Mouse (Mus musculus) forelimb bud, embryonic 11.5 days (tissue): ENCODE results near the gene Slc6a17.
A peak's percentile ranks its signal among the peaks of the same experiment; 100 is the strongest.

ENCODE experiments used
- DNase-seq: peaks from one replicate; pipeline ENCODE4 v3.0.0-alpha.2; 2012; ENCODE audit warnings: low read depth, low spot score

Slc6a17 gene

DNA sequence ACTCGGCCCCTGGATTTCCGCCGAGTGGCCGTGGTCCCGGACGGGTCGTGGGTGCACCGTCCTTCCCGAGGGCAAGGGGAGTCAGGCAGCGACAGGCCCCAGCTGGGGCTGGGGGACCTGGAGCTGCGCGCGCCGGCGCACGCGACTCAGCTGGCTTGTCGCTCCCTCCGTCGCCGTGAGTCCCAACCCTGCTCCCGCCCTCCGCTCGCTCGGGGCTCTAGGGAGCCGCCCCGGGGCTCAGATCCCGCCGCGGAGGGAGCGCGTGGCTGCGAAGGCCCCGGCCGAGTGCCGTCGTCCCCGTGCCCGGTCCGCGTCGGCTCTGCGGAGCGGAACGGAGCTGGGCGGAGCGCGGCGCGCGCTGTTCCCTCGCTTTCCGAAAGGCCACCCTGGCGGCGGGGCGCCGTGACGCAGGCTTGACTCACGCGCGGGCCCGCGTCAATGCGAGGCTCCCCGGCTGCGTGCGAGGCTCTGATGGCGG is at the start of gene Slc6a17:
Gene Slc6a17 (minus strand): TSS at position 388 of the 478 bp plus-strand sequence.
- DNase-seq, result peak; percentile 59

DNA sequence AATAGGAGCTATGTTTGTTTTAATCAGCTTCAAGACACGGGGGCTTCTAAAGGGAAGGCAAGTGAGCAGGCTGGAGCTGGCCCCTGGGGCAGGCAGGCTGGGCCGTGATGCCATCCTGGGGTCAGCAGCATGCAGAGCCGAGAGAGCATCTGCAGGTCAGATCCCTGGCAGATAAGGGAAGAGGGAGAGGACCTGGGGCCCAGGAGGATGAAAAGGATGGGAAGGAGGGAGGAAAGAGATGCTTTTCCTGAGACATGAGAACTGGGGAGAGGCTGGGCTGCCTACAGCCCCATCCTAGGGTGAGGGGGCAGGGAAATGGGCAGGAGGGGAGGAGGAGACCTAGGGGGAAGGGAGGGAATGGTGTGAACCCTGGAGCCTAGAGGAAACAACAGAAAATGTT is 47.5 kb upstream of the Slc6a17 start:
- DNase-seq, result no peak

DNA sequence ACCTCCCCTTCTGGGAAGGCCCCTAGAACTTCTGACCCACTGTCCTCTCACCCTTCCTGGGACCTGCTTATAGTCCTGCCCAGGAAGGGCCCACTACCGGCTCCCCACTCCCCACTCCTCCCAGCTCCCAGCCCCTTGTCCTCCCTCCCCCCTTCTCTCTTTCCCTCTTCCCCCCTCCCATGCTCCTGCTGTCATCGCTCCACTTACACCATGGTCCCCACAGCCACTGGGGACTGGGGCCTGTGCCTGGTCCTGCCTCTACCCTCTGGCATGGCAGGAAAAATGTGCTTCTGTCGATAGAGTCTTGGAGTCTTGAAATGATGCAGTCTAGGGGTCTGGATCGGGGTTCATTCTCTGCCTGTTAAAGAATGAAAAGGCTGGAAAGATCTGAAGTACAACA is 46.1 kb upstream of the Slc6a17 start:
- DNase-seq, result peak; percentile 67

DNA sequence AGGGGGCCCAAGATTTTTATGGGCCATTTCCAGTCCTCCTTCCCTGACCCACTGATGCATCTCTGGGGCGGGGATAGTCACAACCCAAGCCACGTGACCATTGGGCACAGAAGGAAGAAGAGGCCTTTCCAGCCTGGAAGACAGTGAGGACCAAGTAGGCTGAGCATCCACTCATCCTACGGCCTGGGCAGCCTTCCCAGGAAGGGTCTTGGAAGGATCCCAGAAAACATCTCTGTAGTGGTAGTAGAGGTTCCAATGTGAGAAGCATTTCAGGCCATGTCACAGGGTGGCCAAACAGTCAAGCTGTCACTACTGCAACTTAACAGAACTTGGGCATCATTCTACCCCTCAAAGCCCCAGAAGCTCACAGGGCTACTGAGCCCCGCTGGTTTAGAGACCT is 44.8 kb upstream of the Slc6a17 start:
- DNase-seq, result no peak

DNA sequence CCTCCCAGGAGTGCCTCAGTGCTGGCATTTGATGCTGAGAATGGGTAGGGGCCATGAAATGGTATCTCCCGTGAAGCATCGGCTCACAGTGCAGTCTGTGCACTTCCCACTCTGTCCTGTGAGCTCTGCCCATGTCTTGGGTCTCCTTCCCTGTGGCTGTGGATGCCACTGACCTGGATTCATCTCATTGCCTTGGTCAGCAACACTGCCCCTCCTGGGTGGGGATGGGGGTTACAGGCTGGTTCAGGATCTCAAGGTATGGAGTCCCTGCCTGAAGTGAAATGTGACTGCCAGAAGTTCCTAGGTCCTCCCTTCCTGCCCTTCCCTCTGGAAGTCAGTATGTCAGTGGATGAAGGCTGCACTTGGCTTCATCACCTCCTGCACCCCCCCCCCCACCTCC is 44.3 kb upstream of the Slc6a17 start:
- no peak for DNase-seq

DNA sequence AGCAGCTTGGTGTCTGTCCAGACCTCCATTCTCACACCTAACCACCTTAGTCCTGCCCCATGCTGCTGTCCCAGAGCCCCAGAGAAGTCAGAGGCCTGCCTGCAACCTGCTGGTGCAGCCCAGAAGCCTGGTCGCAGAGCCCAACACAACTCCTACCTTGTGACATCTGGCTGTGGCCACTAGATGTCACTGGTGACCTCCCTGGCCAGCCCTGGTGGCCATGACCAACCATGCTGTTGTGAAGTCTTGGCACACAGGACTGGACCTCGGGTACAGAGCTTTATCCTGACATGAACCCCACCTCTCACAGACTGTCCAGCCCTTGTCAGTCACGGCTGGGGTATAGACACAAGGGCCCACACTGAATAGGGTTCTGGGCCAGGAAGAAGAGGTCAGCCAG is 41.4 kb upstream of the Slc6a17 start:
- peak; percentile 69 for DNase-seq

DNA sequence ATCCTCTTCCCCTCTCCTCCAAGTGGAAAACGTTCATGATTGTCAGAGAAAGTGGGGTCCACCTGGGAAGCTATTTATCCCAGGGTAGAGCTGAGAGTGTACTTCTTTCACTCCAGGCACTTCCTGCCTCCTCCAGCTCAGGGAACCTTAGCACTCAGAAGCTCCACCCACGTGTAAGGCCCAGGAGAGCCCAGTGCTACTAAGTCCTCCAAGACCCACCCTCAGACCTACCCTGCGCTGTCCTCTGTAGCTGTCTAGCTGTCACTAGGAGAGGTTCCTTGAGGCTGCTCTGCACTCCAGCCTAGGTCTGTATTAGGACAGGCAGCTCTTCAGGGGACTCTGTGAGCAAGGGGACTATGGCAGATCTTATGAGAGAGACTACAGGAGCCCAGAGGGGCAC is 40.9 kb upstream of the Slc6a17 start:
- no peak for DNase-seq

DNA sequence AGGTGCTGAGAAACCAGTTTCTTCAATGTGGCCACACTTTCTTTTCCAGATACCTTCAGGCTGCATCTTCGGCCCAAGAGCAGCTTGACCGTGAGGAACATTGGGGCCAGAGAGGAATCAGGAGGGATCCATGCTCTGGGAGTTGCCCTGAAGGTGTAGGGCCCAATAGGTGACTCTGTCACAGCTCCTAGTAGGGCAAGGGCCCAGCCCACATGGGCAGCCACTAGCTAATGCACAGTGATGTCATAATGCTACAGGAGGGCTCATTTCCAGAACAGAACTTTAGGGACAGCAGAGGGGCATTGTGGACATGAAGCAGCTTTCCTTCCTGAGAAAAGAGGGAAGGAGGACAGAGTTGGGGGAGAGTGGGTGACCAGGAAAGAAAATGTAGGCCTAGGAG is 37.0 kb upstream of the Slc6a17 start, which contains the start of gene Ubl4b:
Gene Ubl4b (minus strand): TSS at position 232 of the 400 bp plus-strand sequence.
- no peak for DNase-seq

DNA sequence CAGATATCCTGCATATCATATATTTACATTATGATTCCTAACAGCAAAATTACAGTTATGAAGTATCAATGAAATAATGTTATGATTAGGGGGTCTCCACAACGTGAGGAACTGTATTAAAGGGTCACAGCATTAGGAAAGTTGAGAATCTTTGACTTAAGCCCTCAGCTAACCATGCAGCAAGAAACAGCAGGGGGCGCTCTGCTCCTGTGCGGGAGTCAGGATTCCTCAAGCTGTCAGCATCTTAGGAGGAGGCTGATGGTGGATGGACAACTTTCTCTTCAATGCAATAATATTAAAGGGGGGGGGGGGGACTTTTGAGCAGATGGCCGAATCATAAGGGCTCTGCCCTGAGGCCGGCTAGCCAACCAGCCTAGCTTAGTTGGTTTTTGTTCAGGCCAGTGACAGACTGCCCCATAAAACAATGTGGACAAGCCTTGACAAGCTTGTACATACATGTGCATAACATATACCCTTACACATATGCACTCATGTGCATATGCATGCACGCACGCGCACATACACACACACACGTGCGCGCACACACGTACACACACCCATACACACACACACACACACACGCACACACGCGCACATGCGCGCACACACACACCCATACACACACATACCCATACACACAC is 32.7 kb upstream of the Slc6a17 start:
- peak; percentile 72 for DNase-seq

DNA sequence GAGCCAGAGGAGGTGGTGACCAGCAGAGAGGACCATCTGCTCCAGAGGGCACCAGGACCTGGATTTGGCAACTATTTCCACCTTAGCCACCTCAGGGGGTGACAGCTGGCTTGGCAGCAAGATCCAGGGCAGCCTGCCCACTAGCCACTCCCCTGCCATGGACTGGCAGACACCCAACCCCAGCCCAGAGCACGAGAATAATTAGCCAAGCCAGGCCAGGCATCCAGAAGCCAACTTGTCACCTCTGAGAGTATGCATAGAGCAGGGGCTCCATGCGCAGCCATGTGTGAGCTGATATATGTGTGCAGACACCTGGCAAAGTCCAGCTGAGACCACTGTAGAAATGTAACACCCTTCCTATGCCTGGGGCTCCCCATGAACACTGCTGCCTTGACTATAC is 29.1 kb upstream of the Slc6a17 start:
- no peak for DNase-seq

DNA sequence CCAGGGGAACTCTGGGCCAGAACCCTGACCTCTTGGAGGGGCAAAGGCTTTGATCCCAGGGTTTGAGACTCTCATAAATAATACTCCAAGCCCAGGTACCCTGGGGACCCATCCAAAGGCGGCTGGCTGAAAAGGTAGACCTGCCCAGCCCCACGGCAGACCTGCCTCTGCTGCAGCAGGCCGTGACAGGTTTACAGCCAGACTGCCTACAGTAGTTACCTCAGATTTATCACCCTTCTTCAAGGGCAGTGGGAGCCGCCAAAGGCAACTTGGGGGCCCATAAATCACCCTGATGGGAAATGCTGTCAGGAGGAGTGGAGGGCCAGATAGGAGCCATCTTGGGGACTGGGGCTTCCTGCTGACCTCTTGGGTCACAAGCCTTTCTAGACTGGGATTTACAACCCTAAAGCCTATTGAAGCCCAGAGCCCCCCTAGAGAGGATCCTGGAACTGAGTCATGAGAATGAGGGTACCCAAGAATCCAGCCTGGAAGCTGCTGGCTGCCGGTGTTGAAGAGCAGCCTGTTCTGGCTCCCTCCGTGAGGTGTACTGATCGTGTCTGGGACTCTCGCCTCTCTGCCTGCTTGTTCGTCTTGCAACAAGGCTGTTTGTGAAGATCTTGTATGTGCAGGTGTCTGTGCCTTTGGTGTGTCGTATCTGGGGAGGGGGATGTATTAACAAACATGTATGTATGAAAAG is 28.0 kb upstream of the Slc6a17 start:
- DNase-seq, result peak; percentile 91

DNA sequence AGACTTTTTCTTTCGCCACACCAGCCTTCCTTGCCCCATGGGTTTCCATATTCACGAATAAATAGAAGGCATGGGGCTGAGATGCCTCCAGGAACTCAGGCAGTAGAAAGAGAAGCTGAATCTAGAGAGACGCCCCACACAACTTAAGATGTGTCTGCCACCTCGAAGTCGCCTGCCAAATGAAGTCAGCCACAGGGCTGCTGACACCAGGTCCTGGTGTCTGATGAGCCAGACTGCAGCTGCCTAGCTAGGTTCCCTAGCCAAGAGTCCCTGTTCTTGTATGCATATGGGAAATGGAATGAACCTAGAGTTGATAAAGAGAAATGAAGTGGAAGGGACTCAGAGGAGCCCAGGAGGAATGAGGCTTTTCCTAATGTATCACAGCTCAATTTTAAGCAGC is 27.5 kb upstream of the Slc6a17 start:
- no peak for DNase-seq

DNA sequence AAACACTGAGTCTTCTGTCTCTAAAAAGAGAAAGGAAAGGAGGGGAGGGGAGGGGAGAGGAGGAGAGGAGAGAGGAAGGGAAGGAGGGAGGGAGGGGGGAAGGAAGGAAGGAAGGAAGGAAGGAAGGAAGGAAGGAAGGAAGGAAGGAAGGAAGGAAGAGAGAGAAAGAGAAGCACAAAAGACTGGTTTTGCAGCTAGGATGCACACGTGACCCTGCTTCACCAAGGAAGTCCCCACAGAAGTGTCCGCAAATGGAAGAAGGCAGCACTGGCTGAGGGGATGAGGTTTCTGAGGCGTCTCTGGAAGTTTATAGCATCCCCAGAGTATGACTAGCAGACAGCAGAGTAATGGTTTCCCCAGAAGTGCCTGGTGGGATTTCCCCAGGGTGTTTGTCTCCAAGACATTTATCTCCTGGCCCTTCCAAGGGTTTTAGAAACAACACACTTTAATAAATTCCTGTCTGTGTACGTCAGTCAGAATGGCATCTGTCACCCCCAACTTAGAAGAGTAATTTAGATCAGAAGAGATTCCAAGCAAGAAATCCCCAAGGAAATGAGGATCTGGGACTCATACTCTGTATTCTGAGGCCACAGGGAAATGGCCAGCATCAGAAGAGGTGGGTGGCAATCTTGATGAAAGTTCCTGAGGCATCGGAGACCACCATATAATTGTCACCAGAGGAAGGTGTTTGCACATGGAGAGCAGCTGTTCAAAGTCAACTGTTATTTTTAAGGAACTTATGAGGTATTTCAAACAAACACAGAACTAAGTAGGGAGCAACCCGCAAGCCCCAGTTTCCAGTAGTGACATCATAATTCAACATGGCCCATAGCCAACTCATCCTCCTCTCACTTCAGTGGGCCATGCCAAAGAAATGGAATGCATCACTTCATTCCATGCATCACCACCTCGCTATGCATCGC is 25.6 kb upstream of the Slc6a17 start:
- no peak for DNase-seq

DNA sequence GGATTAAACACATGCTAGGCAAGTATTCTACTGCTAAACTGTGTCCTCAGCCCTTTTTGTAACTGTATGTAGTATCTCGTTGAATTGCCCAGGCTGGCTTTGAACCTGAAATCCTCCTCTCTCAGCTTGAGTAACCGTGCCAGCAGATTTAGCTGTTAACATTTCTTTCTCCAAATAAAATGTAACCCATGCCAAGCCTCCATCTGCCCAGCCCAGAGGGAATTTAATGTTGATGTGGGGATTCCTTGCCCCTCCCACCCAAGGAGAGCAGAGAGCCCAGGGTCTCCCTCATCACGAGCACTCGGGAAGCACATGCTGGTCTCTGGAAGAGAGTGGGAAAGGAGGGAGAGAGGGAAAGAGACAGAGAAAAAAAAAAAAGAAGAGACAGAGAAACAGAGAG is 24.8 kb upstream of the Slc6a17 start:
- DNase-seq, result no peak

DNA sequence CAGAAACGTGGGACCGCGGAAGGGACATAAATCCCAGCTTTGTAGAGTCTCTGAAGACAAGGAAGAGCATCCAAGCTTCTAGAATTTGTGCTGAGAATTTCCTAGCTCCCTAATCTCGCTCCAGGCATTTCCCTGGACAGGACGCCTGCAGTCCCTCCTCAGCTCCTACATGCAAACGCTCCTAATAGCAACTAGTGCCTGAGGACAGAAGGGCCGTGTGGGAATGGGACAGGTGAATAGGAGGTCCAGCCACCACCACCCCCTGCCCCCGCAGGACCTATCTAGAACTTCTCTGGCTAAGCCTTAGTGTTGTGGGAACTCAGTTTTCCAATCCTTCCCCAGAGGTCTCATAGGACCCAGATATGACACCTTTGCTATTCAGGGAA is 19.7 kb upstream of the Slc6a17 start:
- DNase-seq, result no peak

DNA sequence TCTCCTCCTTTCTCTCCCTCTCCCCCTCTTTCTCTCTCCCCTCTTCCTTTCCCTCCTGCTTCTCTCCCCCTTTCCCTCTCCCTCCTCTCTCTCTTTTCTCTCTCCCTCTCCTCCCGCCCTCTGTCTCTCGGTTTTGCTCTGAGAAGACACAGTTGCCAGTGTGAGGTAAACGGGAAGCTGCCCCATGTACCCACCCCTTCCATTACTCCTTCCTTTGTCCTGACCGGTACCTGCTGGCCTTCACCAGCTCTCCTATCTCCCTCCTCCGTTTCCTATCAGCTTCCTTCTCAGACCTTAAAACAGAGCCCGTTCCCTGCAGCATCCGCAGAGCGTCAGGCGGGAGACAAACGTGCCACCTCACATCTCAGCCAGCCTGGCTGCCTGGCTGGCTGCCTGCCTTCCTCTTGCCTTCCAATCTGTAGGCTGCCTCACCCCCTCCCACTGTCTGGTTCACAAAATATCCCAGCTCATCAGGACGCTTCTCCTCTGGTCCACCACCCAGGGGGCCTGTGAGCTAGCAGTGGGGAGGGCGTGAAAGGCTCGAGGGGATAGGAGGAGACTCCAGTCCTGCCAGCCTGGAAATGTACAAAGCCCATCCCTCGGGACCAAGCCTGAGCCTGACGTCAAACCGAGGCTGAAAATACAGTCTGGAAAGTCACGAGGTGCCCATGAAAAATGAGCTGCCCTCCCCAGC is 19.1 kb upstream of the Slc6a17 start:
- no peak for DNase-seq

DNA sequence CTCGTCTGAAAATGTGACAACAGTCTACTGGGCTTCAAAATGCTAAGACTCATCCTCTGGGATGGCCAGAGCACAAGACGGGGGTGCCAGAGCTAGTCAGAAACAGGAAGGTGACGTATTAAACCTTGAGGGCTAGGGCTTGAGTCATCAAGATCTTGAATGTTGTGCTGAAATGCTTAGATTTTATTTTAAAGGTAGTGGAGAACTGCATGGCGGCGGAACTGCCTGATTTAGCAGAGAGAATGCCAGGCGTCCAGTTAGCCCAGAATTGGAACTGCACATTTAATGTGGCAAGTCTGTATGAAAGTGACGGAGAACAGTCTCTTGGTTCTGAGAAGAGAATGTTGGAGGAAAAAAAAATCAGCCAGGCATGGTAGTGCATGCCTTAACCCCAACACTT is 17.1 kb upstream of the Slc6a17 start:
- DNase-seq, result no peak

DNA sequence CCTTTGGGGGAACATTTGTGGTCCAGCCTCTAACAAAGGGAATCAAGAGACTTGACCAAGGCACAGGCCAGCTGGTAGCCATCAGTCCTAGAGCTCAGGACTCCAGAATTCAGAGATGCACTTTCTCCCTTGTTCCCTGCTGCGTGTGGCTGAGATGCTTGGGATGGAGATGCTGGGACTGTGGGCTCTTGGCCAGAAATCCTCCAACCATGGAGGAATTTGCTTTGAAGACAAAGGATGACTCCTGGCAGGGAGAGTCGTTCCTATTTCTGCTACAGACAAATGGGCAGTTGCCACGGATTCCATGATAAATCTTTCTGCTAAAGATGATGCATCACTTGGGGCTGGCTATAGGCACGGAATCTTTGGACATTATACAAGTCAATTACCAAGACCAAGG is 15.7 kb upstream of the Slc6a17 start:
- no peak for DNase-seq

DNA sequence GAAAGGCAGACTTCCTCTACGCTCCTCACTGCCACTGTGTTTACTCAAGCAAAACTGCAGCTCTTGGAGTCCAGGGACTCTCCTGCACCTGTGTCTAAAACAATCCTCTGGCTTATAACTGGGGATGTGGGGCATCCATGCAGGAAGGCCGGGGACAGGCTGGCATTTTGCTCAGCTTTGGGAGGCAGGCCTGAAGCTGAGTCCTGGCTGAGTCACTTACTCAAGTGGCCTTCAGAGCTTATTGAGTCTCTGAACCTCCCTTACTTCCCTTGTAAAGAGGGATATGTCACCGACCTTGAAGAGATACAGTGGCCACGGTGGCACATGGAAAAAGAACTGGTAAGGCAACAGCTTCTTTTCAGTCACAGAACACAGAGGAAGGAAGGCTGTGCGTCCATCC is 12.8 kb upstream of the Slc6a17 start:
- no peak for DNase-seq

DNA sequence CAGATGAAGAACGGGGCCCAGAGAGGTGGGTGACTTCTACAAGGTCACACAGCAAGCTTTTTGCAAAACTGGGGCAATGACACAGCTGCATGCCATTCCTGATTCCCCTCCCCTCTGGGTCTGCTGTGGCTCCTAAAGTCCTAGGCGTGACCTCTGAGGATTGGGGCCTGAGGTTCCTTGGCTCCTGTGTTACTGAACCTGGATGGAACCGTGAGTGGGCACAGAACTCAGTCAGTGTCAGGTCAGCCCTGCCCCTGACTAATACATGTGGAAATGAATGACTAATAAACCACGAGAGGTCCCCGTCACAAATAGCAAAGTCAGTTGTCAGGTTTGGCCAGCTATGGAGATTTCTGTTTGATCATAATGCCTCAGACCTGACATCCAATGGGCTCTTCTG is 11.4 kb upstream of the Slc6a17 start:
- no peak for DNase-seq

DNA sequence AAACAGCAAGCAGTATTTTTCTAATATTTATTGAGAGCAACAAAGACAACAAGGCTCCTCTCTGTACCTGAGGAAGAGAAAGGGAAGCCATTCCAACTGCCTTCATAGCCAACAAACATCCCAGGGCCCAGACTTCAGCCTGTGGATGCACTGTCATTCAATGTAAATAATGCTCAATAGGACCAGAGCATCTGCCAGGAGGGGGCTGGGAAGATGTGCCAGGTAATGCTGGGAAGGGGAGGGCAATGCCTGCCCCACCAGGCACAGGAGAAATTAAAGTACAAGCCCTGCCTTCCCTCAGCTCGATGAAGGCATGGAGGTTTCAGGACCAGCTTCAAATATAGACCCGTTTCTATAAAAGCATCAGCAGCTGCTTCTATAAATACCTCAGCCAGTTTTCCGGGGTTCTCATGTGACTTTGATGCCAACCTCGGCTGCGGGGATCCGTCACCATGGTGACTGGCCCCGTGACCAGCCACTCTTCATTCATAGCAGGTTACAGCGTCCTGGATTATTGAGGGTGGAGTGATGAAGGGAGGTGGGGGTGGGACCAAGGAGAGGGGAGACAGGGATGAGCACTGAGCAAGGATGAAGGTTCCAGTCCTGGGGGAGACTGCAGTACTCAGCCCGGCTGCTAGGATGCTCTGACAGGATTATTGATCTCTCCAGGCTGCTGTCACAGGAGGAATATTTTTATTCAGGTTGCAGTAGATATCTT is 10.7 kb upstream of the Slc6a17 start:
- DNase-seq, result no peak
